Mouse (Mus musculus) forebrain, embryonic 10.5 days (tissue): ENCODE results near the gene Btbd35f8. TPM values are rescaled to one million over a fixed set of nuclear protein-coding genes. Genes with fewer than 3 reads are reported as not detected.
"Not testable (repeated sequence)": the region's sequence is repeated elsewhere in the genome, so short reads cannot be mapped to it uniquely, and the experiment has no call there.

ENCODE experiments used
- DNase-seq: peaks from one replicate; pipeline ENCODE4 v3.0.0-alpha.2; 2017; ENCODE audit warnings: low spot score; ENCODE audit errors: extremely low spot score
- H3K27ac ChIP-seq: fragments of 300-500 bp; sonication (generic); 2 replicates; pipeline ENCODE4 v1.5.1; 2016; ENCODE audit warnings: mild to moderate bottlenecking
- H3K27me3 ChIP-seq: fragments of 300-500 bp; sonication (generic); 2 replicates; pipeline ENCODE4 v1.6.1; 2016; ENCODE audit warnings: mild to moderate bottlenecking; ENCODE audit not compliant: poor library complexity, severe bottlenecking
- H3K36me3 ChIP-seq: fragments of 300-500 bp; sonication (generic); replicated peaks from 2 replicates; pipeline ENCODE4 v1.6.1; 2016; ENCODE audit warnings: mild to moderate bottlenecking, moderate library complexity
- H3K4me1 ChIP-seq: fragments of 300-500 bp; sonication (generic); 2 replicates; pipeline ENCODE4 v1.6.1; 2016
- H3K4me3 ChIP-seq: fragments of 300-500 bp; sonication (generic); 2 replicates; pipeline ENCODE4 v1.5.1; 2016; ENCODE audit warnings: mild to moderate bottlenecking, moderate library complexity
- H3K9me3 ChIP-seq: fragments of 300-500 bp; sonication (generic); 2 replicates; pipeline ENCODE4 v1.6.1; 2016; ENCODE audit warnings: mild to moderate bottlenecking, moderate library complexity
- WGBS: fragments of 180-500 bp; shearing (Covaris S2); methylation state at CpG from one replicate; pipeline ENCODE4 v1.1.7; 2016; 5-methylcytosine and 5-hydroxymethylcytosine counted together
- polyA plus RNA-seq: library from polyadenylated mRNA; unstranded; fragments of >200 nt; fragmentation: Nextera tagmentation; extraction: Ambion mirVana; gene quantifications from 2 replicates; pipeline ENCODE4 v1.2.1, GENCODE M21; 2016

Btbd35f8 gene
- not detected in 2 replicates for polyA plus RNA-seq

- not testable (repeated sequence) for H3K4me1 ChIP-seq, DNase-seq, H3K27ac ChIP-seq, H3K9me3 ChIP-seq, H3K36me3 ChIP-seq, H3K27me3 ChIP-seq, H3K4me3 ChIP-seq
- WGBS, result no CpG with 5 or more reads among the region's 3 CpGs
These were observed at the start of gene Btbd35f8 for GRCm38 (mm10) chrX:34450224-34450623. Btbd35f8 (plus strand) TSS chrX:34450524.

Other genes starting within 250 kb of the Btbd35f8 start
- gene Spin2g, start 211.8 kb upstream of the Btbd35f8 start, polyA plus RNA-seq, result not detected in 2 replicates